Mouse (Mus musculus) liver, embryonic 11.5 days (tissue): ENCODE data around the gene Otp. TPM values are rescaled to one million over a fixed set of nuclear protein-coding genes. Genes with fewer than 3 reads are reported as not detected.
A peak's percentile ranks its signal among the peaks of the same experiment; 100 is the strongest.

ENCODE experiments used
- ATAC-seq: fragments of 200-750 bp; cut with Nextera tagmentation; replicated peaks from 2 replicates; pipeline ENCODE4 v1.8.0; 2017; ENCODE audit warnings: moderate number of reproducible peaks, mild to moderate bottlenecking, moderate TSS enrichment, moderate library complexity; ENCODE audit not compliant: low FRiP score
- DNase-seq: peaks from one replicate; pipeline ENCODE4 v3.0.0-alpha.2; 2017; ENCODE audit warnings: low spot score
- H3K27ac ChIP-seq: fragments of 300-500 bp; sonication (generic); 2 replicates; pipeline ENCODE4 v1.5.1; 2014; ENCODE audit warnings: mild to moderate bottlenecking, low read depth, low read length, control low read depth
- H3K27me3 ChIP-seq: fragments of 300-500 bp; sonication (generic); replicated peaks from 2 replicates; pipeline ENCODE4 v1.6.1; 2014; ENCODE audit warnings: low read length, mixed read lengths; ENCODE audit not compliant: control insufficient read depth, insufficient read depth
- H3K36me3 ChIP-seq: fragments of 300-500 bp; sonication (generic); 2 replicates; pipeline ENCODE4 v1.6.1; 2014; ENCODE audit warnings: mild to moderate bottlenecking, low read length, moderate library complexity, mixed read lengths; ENCODE audit not compliant: control insufficient read depth, insufficient read depth
- H3K4me1 ChIP-seq: fragments of 300-500 bp; sonication (generic); replicated peaks from 2 replicates; pipeline ENCODE4 v1.6.1; 2014; ENCODE audit warnings: low read length, mixed read lengths; ENCODE audit not compliant: control insufficient read depth, insufficient read depth
- H3K4me2 ChIP-seq: fragments of 300-500 bp; sonication (generic); 2 replicates; pipeline ENCODE4 v1.6.1; 2014; ENCODE audit warnings: mild to moderate bottlenecking, control low read depth, moderate library complexity
- H3K4me3 ChIP-seq: fragments of 300-500 bp; sonication (generic); 2 replicates; pipeline ENCODE4 v1.5.1; 2014; ENCODE audit warnings: low read depth, low read length, control low read depth
- H3K9ac ChIP-seq: fragments of 300-500 bp; sonication (generic); 2 replicates; pipeline ENCODE4 v1.6.1; 2014; ENCODE audit warnings: low read depth, low read length, control low read depth
- H3K9me3 ChIP-seq: fragments of 300-500 bp; sonication (generic); 2 replicates; pipeline ENCODE4 v1.6.1; 2016; ENCODE audit warnings: low read length, inconsistent platforms, mixed read lengths; ENCODE audit not compliant: control insufficient read depth
- WGBS: fragments of 180-500 bp; shearing (Covaris S2); extraction: QIAGEN DNeasy Blood & Tissue Kit; methylation state at CpG from one replicate; pipeline ENCODE4 v1.1.7; 2014; 5-methylcytosine and 5-hydroxymethylcytosine counted together
- polyA plus RNA-seq: library from polyadenylated mRNA; unstranded; fragments of >200 nt; fragmentation: Nextera tagmentation; extraction: Ambion mirVana; gene quantifications from 2 replicates; pipeline ENCODE4 v1.2.1, GENCODE M21; 2014

Otp gene
- polyA plus RNA-seq, 1 experiment from 2014 or later: not detected

DNA sequence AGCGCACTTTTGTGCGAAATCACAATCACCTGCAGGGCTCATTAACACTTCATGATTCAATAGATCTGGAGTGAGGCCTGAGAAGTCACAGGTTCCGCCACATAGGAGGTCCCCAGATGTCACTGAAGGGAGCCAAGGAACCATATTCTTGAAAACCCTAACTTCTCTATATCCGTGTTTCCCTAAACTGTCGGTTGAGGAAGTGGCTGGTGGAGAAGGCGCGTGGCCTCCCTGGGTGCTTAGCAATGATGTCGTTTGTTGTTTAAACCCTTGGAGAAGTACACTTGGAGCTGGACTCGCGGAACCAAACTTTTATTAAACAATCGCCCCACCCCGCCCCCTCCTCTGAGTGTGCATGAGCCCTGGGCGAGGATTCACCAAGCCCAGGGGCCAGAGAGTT lies 26.1 kb upstream of the Otp start:
- no peak for DNase-seq
- no peak overlapping the region for H3K9ac ChIP-seq
- 60% methylated on average over 13 of the region's 13 CpGs for WGBS
- H3K36me3 ChIP-seq: no peaks in the 10 kb centered on the region
- no peak for ATAC-seq
- no peak overlapping the region for H3K27ac ChIP-seq
- no peak overlapping the region for H3K4me3 ChIP-seq
- no peaks in the 10 kb centered on the region for H3K4me1 ChIP-seq
- no peaks in the 10 kb centered on the region for H3K27me3 ChIP-seq
- no peaks in the 10 kb centered on the region for H3K9me3 ChIP-seq
- no peak overlapping the region for H3K4me2 ChIP-seq

DNA sequence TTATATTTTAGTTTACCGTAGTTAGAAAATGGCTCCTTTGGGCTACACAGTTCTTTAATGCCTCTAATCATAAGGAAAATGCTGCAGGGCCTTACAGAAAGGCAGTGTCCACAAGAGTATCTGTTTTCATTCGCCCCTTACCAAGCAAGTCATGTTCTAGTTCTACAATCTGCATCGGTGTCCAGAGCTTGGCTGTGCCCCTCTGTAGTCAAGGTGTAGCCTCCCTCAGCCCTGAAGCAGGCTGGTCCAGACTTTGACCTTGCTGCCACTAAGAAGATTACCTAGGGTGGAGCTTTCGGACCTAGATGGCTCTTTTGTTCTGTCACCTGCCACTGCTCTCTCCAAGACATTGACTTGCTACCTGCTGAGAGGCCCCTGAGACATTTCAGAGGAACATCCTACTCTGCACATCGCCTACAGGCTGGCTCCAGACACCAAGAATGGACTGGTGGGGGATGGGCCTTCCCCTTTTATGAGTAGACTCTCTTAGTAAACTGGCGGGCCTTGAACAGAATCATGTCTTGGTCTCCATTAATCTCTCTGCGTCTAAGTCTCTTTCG lies 17.3 kb upstream of the Otp start:
- Histone ChIP-seq H3K9me3 (no peaks in the 10 kb centered on the region), H3K9ac (no peak overlapping the region), H3K4me3 (no peak overlapping the region), H3K36me3 (no peaks in the 10 kb centered on the region), H3K27ac (no peak overlapping the region), H3K27me3 (peaks cover 3% of the 10 kb centered on the region), H3K4me2 (no peak overlapping the region), H3K4me1 (no peaks in the 10 kb centered on the region)
- ATAC-seq: no peak
- WGBS: 72% methylated on average over 8 of the region's 8 CpGs
- DNase-seq: no peak

DNA sequence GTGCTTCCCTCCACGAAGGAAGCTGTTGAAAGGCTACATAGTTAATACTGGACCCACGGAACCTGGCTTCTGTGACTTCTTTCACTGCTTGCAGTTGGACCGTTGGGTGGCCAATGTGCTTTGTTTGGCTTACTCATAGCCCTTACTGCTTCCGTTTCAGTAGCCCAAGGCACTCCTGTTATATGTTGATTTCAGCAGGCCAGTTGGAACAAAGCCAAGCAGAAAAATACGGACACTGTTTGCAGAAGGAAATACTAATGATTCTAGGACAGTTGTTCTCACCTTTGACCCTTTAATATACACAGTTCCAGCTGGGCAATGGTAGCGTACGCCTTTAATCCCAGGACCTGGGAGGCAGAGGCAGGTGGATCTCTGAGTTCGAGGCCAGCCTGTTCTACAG lies 16.1 kb upstream of the Otp start:
- no peak overlapping the region for H3K27ac ChIP-seq
- H3K4me1 ChIP-seq: no peaks in the 10 kb centered on the region
- H3K4me3 ChIP-seq: no peak overlapping the region
- WGBS: 78% methylated on average over 8 of the region's 8 CpGs
- H3K36me3 ChIP-seq: no peaks in the 10 kb centered on the region
- H3K4me2 ChIP-seq: no peak overlapping the region
- peaks cover 9% of the 10 kb centered on the region for H3K27me3 ChIP-seq
- ATAC-seq: no peak
- no peak overlapping the region for H3K9ac ChIP-seq
- H3K9me3 ChIP-seq: no peaks in the 10 kb centered on the region
- no peak for DNase-seq

DNA sequence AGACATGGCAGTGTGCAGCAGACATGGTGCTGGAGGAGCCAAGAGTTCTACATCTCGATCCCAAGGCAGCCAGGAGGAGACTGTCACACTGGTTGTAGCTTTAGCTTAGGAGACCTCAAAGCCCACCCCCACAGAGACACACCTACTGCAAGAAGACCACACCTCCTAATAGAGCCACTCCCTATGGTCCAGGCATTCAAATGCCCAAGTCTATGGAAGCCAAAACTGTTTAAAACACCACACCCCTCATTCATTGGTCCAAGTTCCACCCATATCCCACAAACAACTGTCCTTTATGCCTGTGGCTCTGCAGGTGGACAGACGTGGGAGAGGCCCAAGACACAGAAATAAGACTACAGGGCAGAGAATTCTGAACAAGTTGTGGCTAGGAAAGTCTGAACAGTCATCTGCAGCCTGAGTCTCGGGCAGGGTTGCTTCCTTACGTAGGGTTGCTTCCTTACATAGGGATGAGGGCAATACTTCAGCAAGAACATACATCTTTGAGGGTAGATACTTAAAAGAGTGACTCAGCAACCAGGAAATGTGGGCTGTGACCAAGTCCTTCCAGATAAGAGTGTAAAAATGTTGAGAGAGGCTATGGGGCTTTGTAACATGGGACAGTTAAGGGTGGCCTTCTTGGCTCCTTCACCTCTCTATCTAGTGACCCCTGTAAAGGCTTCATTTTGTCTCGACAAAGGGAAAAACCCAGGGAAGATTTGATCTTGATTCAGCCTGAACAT lies 12.7 kb upstream of the Otp start:
- no peak for DNase-seq
- Histone ChIP-seq H3K36me3 (no peaks in the 10 kb centered on the region), H3K9me3 (no peaks in the 10 kb centered on the region), H3K4me1 (no peaks in the 10 kb centered on the region), H3K4me3 (no peak overlapping the region), H3K4me2 (no peak overlapping the region), H3K27ac (no peak overlapping the region), H3K27me3 (peaks cover 31% of the 10 kb centered on the region), H3K9ac (no peak overlapping the region)
- no peak for ATAC-seq
- WGBS: 51% methylated on average over 5 of the region's 5 CpGs

DNA sequence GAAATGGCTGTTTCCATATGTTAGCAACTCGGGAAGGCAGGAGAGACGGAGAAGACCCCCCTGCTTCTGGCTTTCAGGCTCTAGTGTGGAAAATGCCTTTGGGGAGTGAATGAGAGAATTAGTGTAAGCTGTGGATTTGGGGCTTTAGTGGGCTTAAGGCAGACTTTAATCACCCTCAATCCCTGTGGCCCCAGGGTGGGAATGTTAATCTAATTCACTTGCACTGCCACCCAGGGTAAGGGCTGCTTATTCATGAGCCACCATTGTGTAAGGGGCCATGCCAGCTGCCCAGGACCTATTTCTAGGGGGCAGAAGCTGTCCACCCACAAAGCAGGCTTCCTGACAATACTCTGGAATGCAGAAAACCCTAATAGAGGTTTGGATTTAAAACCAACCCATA lies 8.5 kb upstream of the Otp start:
- DNase-seq (no peak), ATAC-seq (no peak)
- WGBS: 38% methylated on average over 2 of the region's 2 CpGs
- H3K4me3 ChIP-seq: no peak overlapping the region
- no peak overlapping the region for H3K27ac ChIP-seq
- H3K36me3 ChIP-seq: no peaks in the 10 kb centered on the region
- peaks cover 73% of the 10 kb centered on the region for H3K27me3 ChIP-seq
- H3K9ac ChIP-seq: no peak overlapping the region
- no peaks in the 10 kb centered on the region for H3K9me3 ChIP-seq
- no peak overlapping the region for H3K4me2 ChIP-seq
- H3K4me1 ChIP-seq: 0 out of 2 replicates have a peak, but pooled peaks cover 5% of the 10 kb centered on the region

DNA sequence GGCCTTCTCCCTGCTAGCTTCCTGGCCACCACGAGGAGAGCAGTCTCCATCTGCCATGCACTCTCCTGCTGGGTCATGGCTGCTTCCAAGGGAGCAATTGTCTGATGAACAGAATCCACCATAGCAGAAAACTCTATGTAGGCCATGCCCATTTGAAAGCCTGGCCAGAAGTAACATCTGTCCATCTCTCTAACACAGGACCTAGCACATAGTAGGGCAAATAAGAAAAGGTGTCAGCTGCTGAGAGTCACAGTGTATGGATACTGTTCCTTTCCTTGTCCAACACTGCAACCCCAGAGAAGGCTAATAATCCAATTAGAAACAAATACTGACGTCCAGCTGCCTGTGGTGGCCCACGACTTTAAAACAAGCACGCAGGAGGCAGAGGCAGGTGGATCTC lies 7.6 kb upstream of the Otp start:
- no peak overlapping the region for H3K4me3 ChIP-seq
- H3K36me3 ChIP-seq: no peaks in the 10 kb centered on the region
- no peak overlapping the region for H3K4me2 ChIP-seq
- no peak for ATAC-seq
- no peak overlapping the region for H3K9ac ChIP-seq
- H3K27me3 ChIP-seq: peaks cover 82% of the 10 kb centered on the region
- 0 out of 2 replicates have a peak, but pooled peaks cover 5% of the 10 kb centered on the region for H3K4me1 ChIP-seq
- no peak for DNase-seq
- H3K9me3 ChIP-seq: no peaks in the 10 kb centered on the region
- WGBS: 43% methylated on average over 4 of the region's 4 CpGs
- no peak overlapping the region for H3K27ac ChIP-seq

DNA sequence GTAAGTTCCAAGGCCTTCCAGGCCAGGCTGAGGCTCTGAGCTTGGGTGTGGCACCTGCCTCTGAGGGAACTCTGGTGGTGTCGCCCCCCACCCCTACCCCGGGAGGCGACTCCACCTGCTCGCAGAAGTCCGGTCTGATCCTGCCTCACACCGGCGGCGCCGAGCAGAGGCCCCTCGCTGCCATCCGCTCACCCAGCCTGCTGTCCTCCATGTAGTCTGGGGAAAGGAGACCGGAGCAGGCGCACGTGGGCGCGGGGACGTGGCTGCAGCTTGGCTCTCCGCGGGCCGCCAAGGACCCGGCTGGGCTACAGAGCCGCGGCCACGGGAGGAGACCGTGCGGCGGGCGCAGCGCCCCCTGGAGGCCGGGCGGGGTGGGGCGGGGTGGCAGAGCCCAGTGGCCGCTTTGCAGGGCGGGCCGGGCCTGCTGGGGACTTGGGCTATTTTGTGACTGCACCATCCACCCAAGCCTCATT lies 6.9 kb upstream of the Otp start:
- Histone ChIP-seq H3K27ac (no peak overlapping the region), H3K4me1 (0 out of 2 replicates have a peak, but pooled peaks cover 5% of the 10 kb centered on the region), H3K27me3 (peaks cover 89% of the 10 kb centered on the region), H3K4me2 (peak overlapping the region; percentile 81), H3K9ac (0 out of 2 replicates have a peak overlapping the region, but pooled peaks have one; percentile 43), H3K9me3 (no peaks in the 10 kb centered on the region), H3K4me3 (peak overlapping the region; percentile 49), H3K36me3 (no peaks in the 10 kb centered on the region)
- ATAC-seq (peak; percentile 68), DNase-seq (peak; percentile 71)
- WGBS: under 1% methylated on average over 35 of the region's 35 CpGs

DNA sequence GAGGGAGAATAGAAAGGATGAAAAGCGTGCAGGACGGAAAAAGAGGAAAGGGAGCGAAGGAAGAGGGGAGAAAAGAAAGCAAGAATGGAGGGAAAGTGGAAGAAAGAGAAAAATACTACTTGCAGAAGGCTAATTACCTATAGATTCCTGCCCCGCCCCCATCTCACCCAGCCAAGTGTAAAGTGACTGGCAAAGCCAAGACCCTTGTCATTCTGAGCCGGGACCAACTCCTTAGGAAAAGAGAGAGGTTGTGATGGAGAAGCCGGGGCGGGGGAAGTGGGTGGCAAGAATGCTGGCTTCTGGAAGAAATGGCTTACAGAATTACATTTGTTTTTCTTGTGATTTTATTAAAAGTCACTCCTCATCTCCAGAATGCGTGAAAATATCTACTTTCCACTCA lies 5.9 kb upstream of the Otp start:
- DNase-seq (no peak), ATAC-seq (no peak)
- Histone ChIP-seq H3K27me3 (peaks cover 93% of the 10 kb centered on the region), H3K4me3 (no peak overlapping the region), H3K27ac (no peak overlapping the region), H3K9ac (no peak overlapping the region), H3K36me3 (no peaks in the 10 kb centered on the region), H3K4me1 (0 out of 2 replicates have a peak, but pooled peaks cover 5% of the 10 kb centered on the region), H3K9me3 (no peaks in the 10 kb centered on the region), H3K4me2 (no peak overlapping the region)
- WGBS: 3% methylated on average over 8 of the region's 8 CpGs

DNA sequence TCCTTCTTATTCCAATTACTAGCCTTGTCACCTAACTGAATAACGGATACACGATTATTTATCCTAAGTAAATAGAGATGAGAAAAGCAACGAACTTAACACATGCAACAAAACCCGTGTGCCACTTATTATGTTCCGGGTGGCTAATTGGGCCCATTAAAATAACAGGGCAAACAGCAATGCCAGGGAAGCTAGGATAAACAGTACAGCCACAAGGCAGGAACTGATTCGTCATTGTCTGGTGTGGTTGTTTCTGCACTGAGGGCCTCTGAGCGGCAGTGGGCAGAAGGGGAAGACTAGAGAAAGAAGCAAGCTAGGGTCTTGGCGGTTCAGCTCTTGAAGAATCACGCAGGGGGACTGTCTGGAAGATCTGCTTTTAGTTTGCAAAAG lies 5.3 kb upstream of the Otp start:
- peaks cover 99% of the 10 kb centered on the region for H3K27me3 ChIP-seq
- H3K4me3 ChIP-seq: no peak overlapping the region
- DNase-seq (no peak), ATAC-seq (no peak)
- no peak overlapping the region for H3K4me2 ChIP-seq
- H3K36me3 ChIP-seq: no peaks in the 10 kb centered on the region
- no peak overlapping the region for H3K27ac ChIP-seq
- H3K9me3 ChIP-seq: no peaks in the 10 kb centered on the region
- no peak overlapping the region for H3K9ac ChIP-seq
- WGBS: 6% methylated on average over 9 of the region's 9 CpGs
- H3K4me1 ChIP-seq: 0 out of 2 replicates have a peak, but pooled peaks cover 5% of the 10 kb centered on the region
